Mouse (Mus musculus): ENCODE measurements around the gene Dll3. TPM values are rescaled to one million over a fixed set of nuclear protein-coding genes. Genes with fewer than 3 reads are reported as not detected.

The Dll3 gene
- polyA plus RNA-seq, 1 experiment from 2014 or later: 0.06 TPM

GRCm38 (mm10) chr7:28334534-28334933 is 32.5 kb upstream of the Dll3 start:
- Histone ChIP-seq H3K36me3 (peaks cover 50% of the 10 kb centered on the region), H3K27ac (no peak overlapping the region), H3K4me2 (no peak overlapping the region), H3K4me1 (replicated peaks) (peaks cover 36% of the 10 kb centered on the region), H3K27me3 (no peaks in the 10 kb centered on the region), H3K4me3 (replicated peaks) (no peak overlapping the region), H3K9ac (no peak overlapping the region), H3K9me3 (replicated peaks) (no peaks in the 10 kb centered on the region)
- ATAC-seq (ENCODE audit: low read depth) (no peak), DNase-seq (no peak)
- WGBS (ENCODE audit: insufficient replicate concordance): 82% methylated on average over 4 of the region's 4 CpGs

- H3K36me3 ChIP-seq: peaks cover 94% of the 10 kb centered on the region
- ATAC-seq (ENCODE audit: low read depth): no peak
- WGBS (ENCODE audit: insufficient replicate concordance): 90% methylated on average over 2 of the region's 2 CpGs
Measured at GRCm38 (mm10) chr7:28328260-28328659, 26.2 kb upstream of the Dll3 start.

GRCm38 (mm10) chr7:28326457-28326856 is 24.4 kb upstream of the Dll3 start:
- Histone ChIP-seq H3K9ac (no peak overlapping the region), H3K4me1 (replicated peaks) (peaks cover 3% of the 10 kb centered on the region; the same call in 1 of the 2 replicates), H3K27me3 (no peaks in the 10 kb centered on the region), H3K27ac (no peak overlapping the region), H3K4me3 (replicated peaks) (no peak overlapping the region), H3K9me3 (replicated peaks) (no peaks in the 10 kb centered on the region), H3K4me2 (no peak overlapping the region), H3K36me3 (peaks cover 99% of the 10 kb centered on the region)
- DNase-seq (no peak), ATAC-seq (ENCODE audit: low read depth) (no peak)
- WGBS (ENCODE audit: insufficient replicate concordance): 74% methylated on average over 4 of the region's 4 CpGs

More at GRCm38 (mm10) chr7:28328260-28328659, 26.2 kb upstream of the Dll3 start:
- Histone ChIP-seq H3K4me1 (replicated peaks) (no peaks in the 10 kb centered on the region; the same call in 1 of the 2 replicates), H3K9me3 (replicated peaks) (no peaks in the 10 kb centered on the region), H3K9ac (no peak overlapping the region), H3K4me3 (replicated peaks) (no peak overlapping the region), H3K27ac (no peak overlapping the region), H3K27me3 (no peaks in the 10 kb centered on the region), H3K4me2 (no peak overlapping the region)
- DNase-seq: no peak

- no peak overlapping the region for H3K9ac ChIP-seq
- H3K27ac ChIP-seq: no peak overlapping the region
- no peak overlapping the region for H3K4me3 ChIP-seq (replicated peaks)
- DNase-seq (no peak), ATAC-seq (ENCODE audit: low read depth) (no peak)
- H3K36me3 ChIP-seq: peaks cover 99% of the 10 kb centered on the region
- WGBS (ENCODE audit: insufficient replicate concordance): 86% methylated on average over 8 of the region's 8 CpGs
- no peaks in the 10 kb centered on the region for H3K9me3 ChIP-seq (replicated peaks)
- H3K4me1 ChIP-seq (replicated peaks): peaks cover 3% of the 10 kb centered on the region; the same call in 1 of the 2 replicates
- H3K4me2 ChIP-seq: no peak overlapping the region
- no peaks in the 10 kb centered on the region for H3K27me3 ChIP-seq
Measured at GRCm38 (mm10) chr7:28325293-28325692, 23.3 kb upstream of the Dll3 start.

GRCm38 (mm10) chr7:28321974-28322720 is 20.1 kb upstream of the Dll3 start:
- H3K27ac ChIP-seq: no peak overlapping the region
- peaks cover 99% of the 10 kb centered on the region for H3K36me3 ChIP-seq
- DNase-seq (no peak), ATAC-seq (ENCODE audit: low read depth) (no peak)
- H3K27me3 ChIP-seq: no peaks in the 10 kb centered on the region
- H3K9ac ChIP-seq: no peak overlapping the region
- no peak overlapping the region for H3K4me2 ChIP-seq
- WGBS (ENCODE audit: insufficient replicate concordance): 75% methylated on average over 15 of the region's 15 CpGs
- H3K4me3 ChIP-seq (replicated peaks): no peak overlapping the region
- 0 out of 2 replicates have a peak, but pooled peaks cover 3% of the 10 kb centered on the region for H3K4me1 ChIP-seq (replicated peaks)
- no peaks in the 10 kb centered on the region for H3K9me3 ChIP-seq (replicated peaks)

GRCm38 (mm10) chr7:28318714-28319113 is 16.7 kb upstream of the Dll3 start:
- WGBS (ENCODE audit: insufficient replicate concordance): 88% methylated on average over 17 of the region's 17 CpGs
- peaks cover 99% of the 10 kb centered on the region for H3K36me3 ChIP-seq
- H3K9ac ChIP-seq: no peak overlapping the region
- no peak overlapping the region for H3K4me2 ChIP-seq
- H3K4me1 ChIP-seq (replicated peaks): 0 out of 2 replicates have a peak, but pooled peaks cover 3% of the 10 kb centered on the region
- no peak for DNase-seq
- no peaks in the 10 kb centered on the region for H3K9me3 ChIP-seq (replicated peaks)
- no peak overlapping the region for H3K27ac ChIP-seq
- ATAC-seq (ENCODE audit: low read depth): no peak
- no peak overlapping the region for H3K4me3 ChIP-seq (replicated peaks)
- H3K27me3 ChIP-seq: no peaks in the 10 kb centered on the region

GRCm38 (mm10) chr7:28318036-28318435 is 16.0 kb upstream of the Dll3 start:
- H3K9me3 ChIP-seq (replicated peaks): no peaks in the 10 kb centered on the region
- H3K4me3 ChIP-seq (replicated peaks): no peak overlapping the region
- no peak overlapping the region for H3K4me2 ChIP-seq
- no peak overlapping the region for H3K27ac ChIP-seq
- H3K27me3 ChIP-seq: no peaks in the 10 kb centered on the region
- DNase-seq (no peak), ATAC-seq (ENCODE audit: low read depth) (no peak)
- no peak overlapping the region for H3K9ac ChIP-seq
- H3K4me1 ChIP-seq (replicated peaks): peaks cover 7% of the 10 kb centered on the region; the same call in 1 of the 2 replicates
- WGBS (ENCODE audit: insufficient replicate concordance): 74% methylated on average over 3 of the region's 3 CpGs
- H3K36me3 ChIP-seq: peaks cover 92% of the 10 kb centered on the region

GRCm38 (mm10) chr7:28311926-28312543 is 10.0 kb upstream of the Dll3 start, which contains the start of gene Timm50:
Timm50 (minus strand) TSS chr7:28312072.
- Histone ChIP-seq H3K4me1 (replicated peaks) (peaks cover 31% of the 10 kb centered on the region), H3K27ac (peak within 1 kb of the TSS; percentile 76), H3K27me3 (no peaks in the 10 kb centered on the region), H3K9ac (peak within 1 kb of the TSS; percentile 92), H3K4me3 (replicated peaks) (peak within 1 kb of the TSS; percentile 90), H3K4me2 (peak within 1 kb of the TSS; percentile 92), H3K36me3 (peaks cover 69% of the 10 kb centered on the region), H3K9me3 (replicated peaks) (no peaks in the 10 kb centered on the region)
- ATAC-seq (ENCODE audit: low read depth) (peak; percentile 96), DNase-seq (peak; percentile 96)
- under 1% methylated on average over 45 of the region's 45 CpGs for WGBS (ENCODE audit: insufficient replicate concordance)

GRCm38 (mm10) chr7:28311151-28311925 is 9.3 kb upstream of the Dll3 start:
- H3K9ac ChIP-seq: peak overlapping the region; percentile 92
- H3K9me3 ChIP-seq (replicated peaks): no peaks in the 10 kb centered on the region
- H3K4me3 ChIP-seq (replicated peaks): peak overlapping the region; percentile 90
- 2% methylated on average over 35 of the region's 35 CpGs for WGBS (ENCODE audit: insufficient replicate concordance)
- H3K4me2 ChIP-seq: peak overlapping the region; percentile 92
- no peak for DNase-seq
- peak overlapping the region; percentile 76 for H3K27ac ChIP-seq
- peaks cover 31% of the 10 kb centered on the region for H3K4me1 ChIP-seq (replicated peaks)
- ATAC-seq (ENCODE audit: low read depth): peak; percentile 52
- H3K36me3 ChIP-seq: peaks cover 69% of the 10 kb centered on the region
- no peaks in the 10 kb centered on the region for H3K27me3 ChIP-seq

- H3K36me3 ChIP-seq: peaks cover 67% of the 10 kb centered on the region
Measured at GRCm38 (mm10) chr7:28309737-28310136, 7.7 kb upstream of the Dll3 start.

GRCm38 (mm10) chr7:28306216-28306615 is 4.2 kb upstream of the Dll3 start:
- WGBS (ENCODE audit: insufficient replicate concordance): 88% methylated on average over 8 of the region's 8 CpGs
- Histone ChIP-seq H3K27me3 (peaks cover 21% of the 10 kb centered on the region), H3K4me2 (no peak overlapping the region), H3K9me3 (replicated peaks) (no peaks in the 10 kb centered on the region), H3K4me3 (replicated peaks) (no peak overlapping the region), H3K9ac (no peak overlapping the region), H3K36me3 (peaks cover 58% of the 10 kb centered on the region), H3K4me1 (replicated peaks) (peaks cover 28% of the 10 kb centered on the region), H3K27ac (no peak overlapping the region)
- ATAC-seq (ENCODE audit: low read depth) (no peak), DNase-seq (no peak)

More at GRCm38 (mm10) chr7:28309737-28310136, 7.7 kb upstream of the Dll3 start:
- DNase-seq: no peak
- Histone ChIP-seq H3K9me3 (replicated peaks) (no peaks in the 10 kb centered on the region), H3K4me2 (no peak overlapping the region), H3K4me3 (replicated peaks) (no peak overlapping the region), H3K27ac (no peak overlapping the region), H3K4me1 (replicated peaks) (peaks cover 31% of the 10 kb centered on the region), H3K9ac (0 out of 2 replicates have a peak overlapping the region, but pooled peaks have one; percentile 92), H3K27me3 (no peaks in the 10 kb centered on the region)
- no peak for ATAC-seq (ENCODE audit: low read depth)
- WGBS (ENCODE audit: insufficient replicate concordance): 72% methylated on average over 9 of the region's 9 CpGs
